Mouse (Mus musculus): ENCODE results near the gene Slc1a1.

- TF ChIP-seq GATA1 (IDR thresholded peaks at IDR 0.05; ENCODE audit: borderline replicate concordance, low read length) (no peak), FLI1 (IDR thresholded peaks at IDR 0.05; ENCODE audit: low read length) (no peak)
These were observed 106.4 kb downstream of the Slc1a1 start for GRCm38 (mm10) chr19:28941271-28941670.

All from megakaryocyte, embryonic 14.5 days (primary cell).